In the genomic region with DNA sequence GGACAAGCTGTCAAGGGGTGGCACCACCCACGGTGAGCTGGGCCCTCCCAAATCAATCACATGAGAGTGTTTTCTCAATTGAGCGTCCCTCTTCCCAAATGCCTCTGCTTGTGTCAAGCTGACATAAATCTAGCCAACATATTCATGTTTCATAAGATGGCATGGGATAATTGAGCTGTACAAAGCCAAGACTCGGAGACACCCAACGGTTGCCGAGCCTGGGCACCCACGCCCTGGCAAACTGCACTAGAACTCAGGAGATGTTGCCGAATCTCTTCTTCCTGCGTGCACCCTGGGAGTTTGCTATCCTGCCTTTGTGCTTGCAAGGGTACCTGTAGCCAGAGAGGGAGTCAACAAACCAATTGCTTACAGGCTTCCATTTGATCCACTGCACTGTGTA, we compare ENCODE assay signal across 13 mouse cellular contexts.
"Had no signal": no experiment of that assay in that cellular context is flagged by ENCODE, and none has a peak within 500 bp of the region (broad histone marks: within the 10 kb centered on the region; RNA-seq: fewer than 3 reads in every experiment).

No protein-coding gene starts in this region.

- DNase-seq: gastrocnemius, adult 2 months; gastrocnemius, postnatal 10 days; gastrocnemius, postnatal 25 days; heart, adult 18-20 months; heart, postnatal 10 days; heart, postnatal 4 days; kidney, adult 18-20 months; kidney, adult 8-10 months; kidney, postnatal 10 days; kidney, postnatal 25 days; kidney, postnatal 4 days; liver; liver, embryonic 13.5 days had no signal
